Mouse (Mus musculus) CH12.LX (cell line): ENCODE results near the gene Polr3gl.
A peak's percentile ranks its signal among the peaks of the same experiment; 100 is the strongest.

Source experiments
- BHLHE40 ChIP-seq: IDR thresholded peaks from 2 replicates; pipeline ENCODE4 v1.6.1; 2011; ENCODE audit warnings: mild to moderate bottlenecking, low read depth, low read length, improper control_type of control experiment
- CTCF ChIP-seq, 2 experiments: IDR thresholded peaks in 1 of 2; conservative IDR thresholded peaks in 1 of 2; 2 replicates each; pipeline ENCODE4 v1.5.1; 2011 to 2012; ENCODE audit warnings: low read depth in 2 of 2, low read length in 2 of 2, improper control_type of control experiment in 1 of 2, inconsistent platforms in 1 of 2, mild to moderate bottlenecking in 1 of 2, moderate library complexity in 1 of 2
- E2F4 ChIP-seq: IDR thresholded peaks from 2 replicates; pipeline ENCODE4 v1.6.1; 2011; ENCODE audit warnings: low read depth, low read length, improper control_type of control experiment; ENCODE audit not compliant: insufficient replicate concordance
- GABPA ChIP-seq: IDR thresholded peaks from 2 replicates; pipeline ENCODE4 v1.6.1; 2012; ENCODE audit warnings: low read depth, low read length, improper control_type of control experiment, inconsistent platforms; ENCODE audit not compliant: insufficient replicate concordance
- HCFC1 ChIP-seq: IDR thresholded peaks from 2 replicates; pipeline ENCODE4 v1.6.1; 2012; ENCODE audit warnings: low read depth, mild to moderate bottlenecking, inconsistent platforms, low read length, improper control_type of control experiment
- POLR2A ChIP-seq: IDR thresholded peaks from 2 replicates; pipeline ENCODE4 v1.6.1; 2011; ENCODE audit warnings: low read depth, mild to moderate bottlenecking, improper control_type of control experiment, low read length
- SMC3 ChIP-seq: IDR thresholded peaks from 2 replicates; pipeline ENCODE4 v1.6.1; 2011; ENCODE audit warnings: low read depth, low read length, improper control_type of control experiment
- TBP ChIP-seq: conservative IDR thresholded peaks from 2 replicates; pipeline ENCODE4 v1.6.1; 2011; ENCODE audit warnings: low read depth, low read length, improper control_type of control experiment
- TCF12 ChIP-seq: IDR thresholded peaks from 2 replicates; pipeline ENCODE4 v1.6.1; 2014; ENCODE audit warnings: low read depth, mild to moderate bottlenecking, inconsistent platforms, low read length, improper control_type of control experiment

DNA sequence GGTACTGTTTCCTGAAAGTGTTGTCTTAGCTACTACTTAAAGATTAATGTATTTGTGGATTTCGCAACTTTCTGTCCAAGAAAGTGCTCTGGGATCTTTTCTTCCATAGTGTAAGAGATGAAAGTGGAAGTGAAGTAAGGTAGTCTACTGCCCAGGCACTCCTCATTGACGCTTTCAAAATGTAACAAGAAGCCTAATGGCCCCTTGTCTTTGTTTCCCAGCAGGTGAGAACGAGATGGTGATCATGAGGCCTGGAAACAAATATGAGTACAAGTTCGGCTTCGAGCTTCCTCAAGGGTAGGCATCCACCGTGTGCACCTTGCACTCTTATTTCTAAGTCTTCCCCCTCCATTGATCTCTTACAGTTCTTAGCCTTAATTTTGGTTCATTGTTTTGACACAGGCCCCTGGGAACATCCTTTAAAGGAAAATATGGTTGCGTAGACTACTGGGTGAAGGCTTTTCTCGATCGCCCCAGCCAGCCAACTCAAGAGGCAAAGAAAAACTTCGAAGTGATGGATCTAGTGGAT lies 35.2 kb downstream of the Polr3gl start:
- TF ChIP-seq GABPA (no peak), TCF12 (no peak), SMC3 (no peak), HCFC1 (no peak), CTCF (conservative IDR thresholded peaks at IDR 0.05 in 1 of 2, IDR thresholded peaks at IDR 0.05 in 1 of 2; ENCODE audit: low read depth in 2 of 2, low read length in 2 of 2) (no peak), BHLHE40 (no peak), TBP (0 out of 2 replicates have a peak, but pooled peaks have one; percentile 4), E2F4 (no peak), POLR2A (no peak; the same call in 1 of the 2 replicates)
